Mouse (Mus musculus) bone marrow macrophage, adult 2 months (primary cell): ENCODE results near the gene Grm8. TPM values are rescaled to one million over a fixed set of nuclear protein-coding genes. Genes with fewer than 3 reads are reported as not detected.

Experiments
- H3K27ac ChIP-seq: 2 replicates; pipeline ENCODE4 v1.5.1; 2012; ENCODE audit warnings: low read depth, low read length; ENCODE audit not compliant: insufficient read depth
- H3K4me1 ChIP-seq: 2 replicates; pipeline ENCODE4 v1.6.1; 2012; ENCODE audit warnings: low read length; ENCODE audit not compliant: control insufficient read depth, insufficient read depth
- H3K4me3 ChIP-seq: 2 replicates; pipeline ENCODE4 v1.5.1; 2012; ENCODE audit warnings: mild to moderate bottlenecking, low read length, moderate library complexity; ENCODE audit not compliant: insufficient read depth
- CTCF ChIP-seq: IDR thresholded peaks from 2 replicates; pipeline ENCODE4 v1.5.1; 2012; ENCODE audit warnings: low read depth, mild to moderate bottlenecking, low read length, moderate library complexity
- POLR2A ChIP-seq: IDR thresholded peaks from 2 replicates; pipeline ENCODE4 v1.6.1; 2012; ENCODE audit warnings: mild to moderate bottlenecking, low read depth, low read length, borderline replicate concordance
- polyA plus RNA-seq: library from polyadenylated mRNA; stranded (reverse); fragments of >200 nt; gene quantifications from 2 replicates; pipeline ENCODE4 v1.2.4, GENCODE M21; 2012; ENCODE audit not compliant: missing spikeins, insufficient read depth, insufficient read length

Grm8 gene
- polyA plus RNA-seq, 1 experiment: not detected

- Histone ChIP-seq H3K4me3 (no peak overlapping the region), H3K4me1 (no peaks in the 10 kb centered on the region), H3K27ac (no peak overlapping the region)
- no peak for TF ChIP-seq POLR2A
- TF ChIP-seq CTCF: no peak
Measured at GRCm38 (mm10) chr6:27460998-27461397, 674.0 kb downstream of the Grm8 start.

- Histone ChIP-seq H3K4me1 (no peaks in the 10 kb centered on the region), H3K27ac (no peak overlapping the region), H3K4me3 (no peak overlapping the region)
- no peak for TF ChIP-seq CTCF
- TF ChIP-seq POLR2A: no peak
Measured at GRCm38 (mm10) chr6:27408473-27408872, 726.5 kb downstream of the Grm8 start.

- H3K4me1 ChIP-seq: no peaks in the 10 kb centered on the region
- TF ChIP-seq CTCF (no peak), POLR2A (no peak)
- no peak overlapping the region for H3K27ac ChIP-seq
- no peak overlapping the region for H3K4me3 ChIP-seq
Measured at GRCm38 (mm10) chr6:27372416-27372815, 762.6 kb downstream of the Grm8 start.

GRCm38 (mm10) chr6:27371095-27371494, 763.9 kb downstream of the Grm8 start:
- no peak overlapping the region for H3K4me3 ChIP-seq
- no peaks in the 10 kb centered on the region for H3K4me1 ChIP-seq
- H3K27ac ChIP-seq: no peak overlapping the region
- TF ChIP-seq POLR2A (no peak), CTCF (no peak)

- H3K4me1 ChIP-seq: no peaks in the 10 kb centered on the region
- TF ChIP-seq POLR2A: no peak
- no peak for TF ChIP-seq CTCF
- H3K27ac ChIP-seq: no peak overlapping the region
- no peak overlapping the region for H3K4me3 ChIP-seq
Measured at GRCm38 (mm10) chr6:27363775-27364174, 771.2 kb downstream of the Grm8 start.

- no peak for TF ChIP-seq POLR2A
- no peak for TF ChIP-seq CTCF
- Histone ChIP-seq H3K4me1 (no peaks in the 10 kb centered on the region), H3K4me3 (no peak overlapping the region), H3K27ac (no peak overlapping the region)
Measured at GRCm38 (mm10) chr6:27360440-27360839, 774.5 kb downstream of the Grm8 start.

GRCm38 (mm10) chr6:27351147-27351546, 783.8 kb downstream of the Grm8 start:
- no peak for TF ChIP-seq CTCF
- TF ChIP-seq POLR2A: no peak
- no peak overlapping the region for H3K27ac ChIP-seq
- no peaks in the 10 kb centered on the region for H3K4me1 ChIP-seq
- no peak overlapping the region for H3K4me3 ChIP-seq

- no peak overlapping the region for H3K27ac ChIP-seq
- TF ChIP-seq CTCF (no peak), POLR2A (no peak)
- H3K4me3 ChIP-seq: no peak overlapping the region
- no peaks in the 10 kb centered on the region for H3K4me1 ChIP-seq
Measured at GRCm38 (mm10) chr6:27348272-27348671, 786.7 kb downstream of the Grm8 start.

GRCm38 (mm10) chr6:27346311-27346710, 788.7 kb downstream of the Grm8 start:
- Histone ChIP-seq H3K4me1 (no peaks in the 10 kb centered on the region), H3K4me3 (no peak overlapping the region), H3K27ac (no peak overlapping the region)
- TF ChIP-seq POLR2A (no peak), CTCF (no peak)

GRCm38 (mm10) chr6:27340131-27340530, 794.8 kb downstream of the Grm8 start:
- TF ChIP-seq POLR2A (no peak), CTCF (no peak)
- no peak overlapping the region for H3K27ac ChIP-seq
- H3K4me3 ChIP-seq: no peak overlapping the region
- no peaks in the 10 kb centered on the region for H3K4me1 ChIP-seq

- Histone ChIP-seq H3K27ac (no peak overlapping the region), H3K4me3 (no peak overlapping the region), H3K4me1 (no peaks in the 10 kb centered on the region)
- TF ChIP-seq CTCF (no peak), POLR2A (no peak)
Measured at GRCm38 (mm10) chr6:27318575-27318974, 816.4 kb downstream of the Grm8 start.
